Mouse (Mus musculus) lung, embryonic 16.5 days (tissue): ENCODE measurements around the gene Rad9a. TPM values are rescaled to one million over a fixed set of nuclear protein-coding genes. Genes with fewer than 3 reads are reported as not detected.

Experiments used
- ATAC-seq: fragments of 200-750 bp; cut with Nextera tagmentation; 2 replicates; pipeline ENCODE4 v1.8.0; 2017; ENCODE audit warnings: low read depth, mild to moderate bottlenecking, moderate library complexity
- H3K27ac ChIP-seq: fragments of 300-500 bp; sonication (generic); 2 replicates; pipeline ENCODE4 v1.5.1; 2014; ENCODE audit warnings: mild to moderate bottlenecking, control low read depth, low read length
- H3K27me3 ChIP-seq: fragments of 300-500 bp; sonication (generic); 2 replicates; pipeline ENCODE4 v1.6.1; 2014; ENCODE audit warnings: low read depth, low read length, mixed read lengths; ENCODE audit not compliant: control insufficient read depth, insufficient read depth
- H3K36me3 ChIP-seq: fragments of 300-500 bp; sonication (generic); 2 replicates; pipeline ENCODE4 v1.6.1; 2014; ENCODE audit warnings: low read length; ENCODE audit not compliant: control insufficient read depth, insufficient read depth
- H3K4me1 ChIP-seq: fragments of 300-500 bp; sonication (generic); replicated peaks from 2 replicates; pipeline ENCODE4 v1.6.1; 2014; ENCODE audit warnings: low read length, mixed read lengths; ENCODE audit not compliant: control insufficient read depth, insufficient read depth
- H3K4me2 ChIP-seq: fragments of 300-500 bp; sonication (generic); 2 replicates; pipeline ENCODE4 v1.6.1; 2014; ENCODE audit warnings: low read depth, low read length, control low read depth
- H3K4me3 ChIP-seq: fragments of 300-500 bp; sonication (generic); 2 replicates; pipeline ENCODE4 v1.5.1; 2014; ENCODE audit warnings: mild to moderate bottlenecking, low read length, control low read depth
- H3K9ac ChIP-seq: fragments of 300-500 bp; sonication (generic); 2 replicates; pipeline ENCODE4 v1.6.1; 2014; ENCODE audit warnings: low read length, control low read depth
- H3K9me3 ChIP-seq: fragments of 300-500 bp; sonication (generic); 2 replicates; pipeline ENCODE4 v1.6.1; 2016; ENCODE audit warnings: low read length; ENCODE audit not compliant: control insufficient read depth
- WGBS: fragments of 180-500 bp; shearing (Covaris S2); extraction: QIAGEN DNeasy Blood & Tissue Kit; methylation state at CpG from one replicate; pipeline ENCODE4 v1.1.7; 2014; 5-methylcytosine and 5-hydroxymethylcytosine counted together
- polyA plus RNA-seq: library from polyadenylated mRNA; unstranded; fragments of >200 nt; fragmentation: Nextera tagmentation; extraction: Ambion mirVana; gene quantifications from 2 replicates; pipeline ENCODE4 v1.2.1, GENCODE M21; 2015

The Rad9a gene
- polyA plus RNA-seq, 1 experiment from 2014 or later, result 33.6 TPM

GRCm38 (mm10) chr19:4164721-4165120 is 36.7 kb downstream of the Rad9a start:
- peaks cover 12% of the 10 kb centered on the region for H3K4me1 ChIP-seq
- no peak overlapping the region for H3K27ac ChIP-seq
- 73% methylated on average over 2 of the region's 2 CpGs for WGBS
- H3K9me3 ChIP-seq, result no peaks in the 10 kb centered on the region
- no peak for ATAC-seq
- H3K9ac ChIP-seq, result no peak overlapping the region
- peaks cover 10% of the 10 kb centered on the region; the same call in 1 of the 2 replicates for H3K36me3 ChIP-seq
- H3K27me3 ChIP-seq, result no peaks in the 10 kb centered on the region
- no peak overlapping the region for H3K4me2 ChIP-seq
- H3K4me3 ChIP-seq, result no peak overlapping the region

- H3K27ac ChIP-seq, result no peak overlapping the region
These were observed 37.4 kb downstream of the Rad9a start for GRCm38 (mm10) chr19:4164100-4164499.

GRCm38 (mm10) chr19:4163543-4163887 is 37.9 kb downstream of the Rad9a start:
- peak overlapping the region; percentile 89 for H3K9ac ChIP-seq
- peak overlapping the region; percentile 84 for H3K4me3 ChIP-seq
- H3K36me3 ChIP-seq, result peaks cover 13% of the 10 kb centered on the region; the same call in 1 of the 2 replicates
- no peaks in the 10 kb centered on the region for H3K9me3 ChIP-seq
- H3K4me1 ChIP-seq, result peaks cover 12% of the 10 kb centered on the region
- H3K4me2 ChIP-seq, result peak overlapping the region; percentile 99
- H3K27me3 ChIP-seq, result no peaks in the 10 kb centered on the region
- 35% methylated on average over 4 of the region's 4 CpGs for WGBS
- ATAC-seq, result peak; percentile 9; the same call in 1 of the 2 replicates
- H3K27ac ChIP-seq, result peak overlapping the region; percentile 69

More at GRCm38 (mm10) chr19:4164100-4164499, 37.4 kb downstream of the Rad9a start:
- Histone ChIP-seq H3K9ac (no peak overlapping the region), H3K9me3 (no peaks in the 10 kb centered on the region), H3K36me3 (peaks cover 10% of the 10 kb centered on the region; the same call in 1 of the 2 replicates), H3K4me3 (no peak overlapping the region), H3K27me3 (no peaks in the 10 kb centered on the region), H3K4me1 (peaks cover 12% of the 10 kb centered on the region), H3K4me2 (no peak overlapping the region)
- no peak for ATAC-seq
- WGBS, result 76% methylated on average over 3 of the region's 3 CpGs

- H3K9me3 ChIP-seq, result no peaks in the 10 kb centered on the region
- peaks cover 18% of the 10 kb centered on the region for H3K36me3 ChIP-seq
- 5% methylated on average over 40 of the region's 42 CpGs for WGBS
- peak; percentile 93 for ATAC-seq
- H3K27me3 ChIP-seq, result no peaks in the 10 kb centered on the region
- H3K4me2 ChIP-seq, result peak within 1 kb of the TSS; percentile 99
- peak within 1 kb of the TSS; percentile 69 for H3K27ac ChIP-seq
- H3K4me1 ChIP-seq, result peaks cover 12% of the 10 kb centered on the region
- H3K9ac ChIP-seq, result peak within 1 kb of the TSS; percentile 89
- peak within 1 kb of the TSS; percentile 84 for H3K4me3 ChIP-seq
These were observed 38.6 kb downstream of the Rad9a start, which contains the start of gene Rps6kb2 for GRCm38 (mm10) chr19:4162646-4163542. Rps6kb2 (minus strand) TSS chr19:4163354.

- peaks cover 30% of the 10 kb centered on the region for H3K36me3 ChIP-seq
- no peak overlapping the region for H3K4me2 ChIP-seq
These were observed 42.4 kb downstream of the Rad9a start for GRCm38 (mm10) chr19:4159049-4159448.

GRCm38 (mm10) chr19:4156771-4157170 is 44.7 kb downstream of the Rad9a start:
- Histone ChIP-seq H3K9ac (no peak overlapping the region), H3K4me1 (no peaks in the 10 kb centered on the region), H3K4me2 (no peak overlapping the region), H3K27me3 (no peaks in the 10 kb centered on the region), H3K27ac (no peak overlapping the region), H3K9me3 (no peaks in the 10 kb centered on the region), H3K4me3 (no peak overlapping the region), H3K36me3 (peaks cover 33% of the 10 kb centered on the region)
- WGBS, result 82% methylated on average over 12 of the region's 12 CpGs
- no peak for ATAC-seq

More at GRCm38 (mm10) chr19:4159049-4159448, 42.4 kb downstream of the Rad9a start:
- H3K27me3 ChIP-seq, result no peaks in the 10 kb centered on the region
- H3K27ac ChIP-seq, result no peak overlapping the region
- ATAC-seq, result no peak
- H3K9me3 ChIP-seq, result no peaks in the 10 kb centered on the region
- WGBS, result 93% methylated on average over 8 of the region's 8 CpGs
- H3K4me3 ChIP-seq, result no peak overlapping the region
- no peak overlapping the region for H3K9ac ChIP-seq
- peaks cover 12% of the 10 kb centered on the region for H3K4me1 ChIP-seq

- Histone ChIP-seq H3K9ac (no peak overlapping the region), H3K4me3 (no peak overlapping the region)
These were observed 45.3 kb downstream of the Rad9a start for GRCm38 (mm10) chr19:4156073-4156579.

GRCm38 (mm10) chr19:4155223-4156072 is 46.0 kb downstream of the Rad9a start:
- WGBS, result 80% methylated on average over 6 of the region's 6 CpGs
- Histone ChIP-seq H3K36me3 (peaks cover 33% of the 10 kb centered on the region), H3K9me3 (no peaks in the 10 kb centered on the region), H3K9ac (no peak overlapping the region), H3K4me1 (no peaks in the 10 kb centered on the region), H3K27me3 (no peaks in the 10 kb centered on the region), H3K4me2 (no peak overlapping the region), H3K27ac (no peak overlapping the region), H3K4me3 (no peak overlapping the region)
- no peak; the same call in 1 of the 2 replicates for ATAC-seq

More at GRCm38 (mm10) chr19:4156073-4156579, 45.3 kb downstream of the Rad9a start:
- H3K9me3 ChIP-seq, result no peaks in the 10 kb centered on the region
- H3K4me2 ChIP-seq, result no peak overlapping the region
- H3K27me3 ChIP-seq, result no peaks in the 10 kb centered on the region
- no peaks in the 10 kb centered on the region for H3K4me1 ChIP-seq
- no peak overlapping the region for H3K27ac ChIP-seq
- no peak; the same call in 1 of the 2 replicates for ATAC-seq
- H3K36me3 ChIP-seq, result peaks cover 34% of the 10 kb centered on the region
- 76% methylated on average over 20 of the region's 20 CpGs for WGBS
